Mouse (Mus musculus) lung, postnatal 0 days (tissue): ENCODE results near the gene Pla2g4e. TPM values are rescaled to one million over a fixed set of nuclear protein-coding genes. Genes with fewer than 3 reads are reported as not detected.
"Not testable (repeated sequence)": the region's sequence is repeated elsewhere in the genome, so short reads cannot be mapped to it uniquely, and the experiment has no call there.

Experiments used
- ATAC-seq: fragments of 200-750 bp; cut with Nextera tagmentation; 2 replicates; pipeline ENCODE4 v1.8.0; 2017; ENCODE audit warnings: moderate library complexity
- DNase-seq: peaks from one replicate; pipeline ENCODE4 v3.0.0-alpha.2; 2016; ENCODE audit warnings: low spot score
- H3K27ac ChIP-seq: fragments of 300-500 bp; sonication (generic); 2 replicates; pipeline ENCODE4 v1.5.1; 2014; ENCODE audit warnings: antibody characterized with exemption, mild to moderate bottlenecking, low read length, mixed read lengths
- H3K27me3 ChIP-seq: fragments of 300-500 bp; sonication (generic); replicated peaks from 2 replicates; pipeline ENCODE4 v1.6.1; 2014; ENCODE audit warnings: low read length, mixed read lengths; ENCODE audit not compliant: insufficient read depth
- H3K36me3 ChIP-seq: fragments of 300-500 bp; sonication (generic); 2 replicates; pipeline ENCODE4 v1.6.1; 2014; ENCODE audit warnings: low read length, mixed read lengths; ENCODE audit not compliant: insufficient read depth
- H3K4me1 ChIP-seq: fragments of 300-500 bp; sonication (generic); 2 replicates; pipeline ENCODE4 v1.6.1; 2014; ENCODE audit warnings: antibody characterized with exemption, low read depth, low read length, mixed read lengths; ENCODE audit not compliant: insufficient read depth
- H3K4me2 ChIP-seq: fragments of 300-500 bp; sonication (generic); replicated peaks from 2 replicates; pipeline ENCODE4 v1.6.1; 2014; ENCODE audit warnings: low read depth, mild to moderate bottlenecking, low read length, moderate library complexity, mixed read lengths
- H3K4me3 ChIP-seq: fragments of 300-500 bp; sonication (generic); 2 replicates; pipeline ENCODE4 v1.5.1; 2014; ENCODE audit warnings: low read depth, low read length
- H3K9ac ChIP-seq: fragments of 300-500 bp; sonication (generic); replicated peaks from 2 replicates; pipeline ENCODE4 v1.6.1; 2014; ENCODE audit warnings: low read depth, mild to moderate bottlenecking
- H3K9me3 ChIP-seq: fragments of 300-500 bp; sonication (generic); 2 replicates; pipeline ENCODE4 v1.6.1; 2016; ENCODE audit warnings: low read length, mixed read lengths
- CTCF ChIP-seq: IDR thresholded peaks from 2 replicates; pipeline ENCODE4 v1.5.1; 2016; ENCODE audit warnings: antibody characterized with exemption, mild to moderate bottlenecking
- EP300 ChIP-seq: IDR thresholded peaks from 2 replicates; pipeline ENCODE4 v1.6.1; 2016; ENCODE audit warnings: antibody characterized with exemption, mild to moderate bottlenecking, control low read depth
- WGBS: fragments of 180-500 bp; shearing (Covaris S2); extraction: QIAGEN DNeasy Blood & Tissue Kit; methylation state at CpG from one replicate; pipeline ENCODE4 v1.1.7; 2014; 5-methylcytosine and 5-hydroxymethylcytosine counted together
- polyA plus RNA-seq: library from polyadenylated mRNA; unstranded; fragments of >200 nt; fragmentation: Nextera tagmentation; extraction: Ambion mirVana; gene quantifications from 2 replicates; pipeline ENCODE4 v1.2.1, GENCODE M21; 2015

Gene Pla2g4e
- polyA plus RNA-seq, 1 experiment from 2014 or later: not detected

DNA sequence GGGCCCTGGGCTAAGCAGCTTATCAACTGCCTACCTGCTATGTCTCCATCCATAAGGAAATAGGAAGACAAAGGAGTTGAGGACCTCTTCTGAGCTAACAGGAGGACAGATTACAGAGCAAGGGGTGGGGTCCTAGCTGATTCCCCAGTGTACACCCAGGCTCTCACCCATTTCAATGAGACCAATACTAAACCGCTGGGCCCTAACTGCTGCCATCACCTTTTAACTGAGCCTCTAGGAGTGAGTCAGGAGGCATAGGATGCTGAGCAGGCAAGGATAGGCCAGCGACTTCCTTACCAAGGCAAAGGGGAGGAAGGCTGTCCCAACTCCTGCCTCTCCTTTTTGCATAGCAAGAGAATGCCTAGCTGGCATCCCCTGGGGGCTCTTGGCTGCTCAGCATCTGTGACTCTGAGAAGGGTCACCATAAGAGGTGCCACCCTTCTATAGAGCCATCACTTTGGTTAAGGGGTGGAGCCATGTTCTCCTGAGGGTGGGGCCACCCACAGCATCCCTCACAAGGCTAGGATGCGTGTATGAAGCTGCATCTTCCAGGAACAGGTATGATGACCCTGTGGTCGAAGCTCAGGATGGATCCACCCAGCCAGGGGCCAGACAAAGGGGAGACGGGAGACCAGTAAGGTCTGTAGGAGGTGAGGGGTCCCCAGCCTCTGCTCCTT is 2.2 kb downstream of the Pla2g4e start:
- no peaks in the 10 kb centered on the region for H3K9me3 ChIP-seq
- 67% methylated on average over 5 of the region's 5 CpGs for WGBS
- H3K4me3 ChIP-seq: no peak overlapping the region
- H3K27me3 ChIP-seq: no peaks in the 10 kb centered on the region
- TF ChIP-seq CTCF (no peak), EP300 (no peak)
- no peaks in the 10 kb centered on the region for H3K36me3 ChIP-seq
- H3K4me2 ChIP-seq: no peak overlapping the region
- no peak overlapping the region for H3K9ac ChIP-seq
- ATAC-seq (no peak), DNase-seq (no peak)
- H3K27ac ChIP-seq: no peak overlapping the region
- no peaks in the 10 kb centered on the region for H3K4me1 ChIP-seq

DNA sequence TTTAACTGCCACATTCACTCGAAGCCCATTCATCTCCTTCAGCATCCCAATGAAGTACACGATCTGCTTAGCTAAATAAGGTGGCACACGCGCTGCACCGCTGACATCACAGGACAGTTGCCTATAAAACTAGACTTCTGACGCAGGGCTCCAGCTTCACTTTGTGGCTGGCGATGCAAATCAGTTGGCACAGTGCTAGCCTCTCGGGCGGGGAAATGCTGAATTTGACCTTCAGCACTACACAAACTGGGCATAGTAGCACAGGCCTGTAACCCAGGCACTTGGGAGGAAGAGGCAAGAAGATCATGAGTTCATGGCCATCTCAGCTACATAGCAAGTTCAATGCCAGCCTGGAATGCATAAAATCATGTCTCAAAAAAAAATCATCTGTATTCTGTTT is 6.4 kb downstream of the Pla2g4e start:
- not testable (repeated sequence) for H3K9me3 ChIP-seq, H3K4me2 ChIP-seq, H3K4me1 ChIP-seq, H3K4me3 ChIP-seq, H3K9ac ChIP-seq, H3K27ac ChIP-seq, ATAC-seq, H3K36me3 ChIP-seq, H3K27me3 ChIP-seq, DNase-seq
- 84% methylated on average over 8 of the region's 9 CpGs for WGBS

DNA sequence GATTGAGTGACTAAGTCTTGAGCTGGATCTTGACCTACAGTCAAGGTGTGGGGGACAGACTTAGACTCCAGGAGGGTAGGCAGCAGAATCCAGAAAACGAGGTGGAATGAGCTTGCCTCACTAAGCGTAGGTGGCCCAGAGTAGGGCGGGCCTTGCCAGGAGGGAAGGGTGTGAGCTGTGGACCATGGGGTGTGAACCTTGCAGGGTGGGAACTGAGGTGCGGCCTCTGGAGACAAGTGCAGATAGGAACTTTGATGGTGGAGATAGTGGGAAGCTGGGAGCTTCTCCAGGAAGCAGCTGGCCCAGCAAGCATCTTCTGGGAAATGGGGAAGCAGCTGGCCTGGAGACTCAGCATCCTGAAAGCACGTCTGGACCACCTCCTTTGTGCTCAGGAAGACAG is 7.4 kb downstream of the Pla2g4e start:
- Histone ChIP-seq H3K9ac (no peak overlapping the region), H3K27me3 (no peaks in the 10 kb centered on the region), H3K27ac (no peak overlapping the region), H3K9me3 (no peaks in the 10 kb centered on the region), H3K4me3 (no peak overlapping the region), H3K4me2 (no peak overlapping the region), H3K4me1 (no peaks in the 10 kb centered on the region), H3K36me3 (no peaks in the 10 kb centered on the region)
- WGBS: 63% methylated on average over 5 of the region's 5 CpGs
- TF ChIP-seq EP300 (no peak), CTCF (no peak)
- ATAC-seq (no peak), DNase-seq (no peak)

DNA sequence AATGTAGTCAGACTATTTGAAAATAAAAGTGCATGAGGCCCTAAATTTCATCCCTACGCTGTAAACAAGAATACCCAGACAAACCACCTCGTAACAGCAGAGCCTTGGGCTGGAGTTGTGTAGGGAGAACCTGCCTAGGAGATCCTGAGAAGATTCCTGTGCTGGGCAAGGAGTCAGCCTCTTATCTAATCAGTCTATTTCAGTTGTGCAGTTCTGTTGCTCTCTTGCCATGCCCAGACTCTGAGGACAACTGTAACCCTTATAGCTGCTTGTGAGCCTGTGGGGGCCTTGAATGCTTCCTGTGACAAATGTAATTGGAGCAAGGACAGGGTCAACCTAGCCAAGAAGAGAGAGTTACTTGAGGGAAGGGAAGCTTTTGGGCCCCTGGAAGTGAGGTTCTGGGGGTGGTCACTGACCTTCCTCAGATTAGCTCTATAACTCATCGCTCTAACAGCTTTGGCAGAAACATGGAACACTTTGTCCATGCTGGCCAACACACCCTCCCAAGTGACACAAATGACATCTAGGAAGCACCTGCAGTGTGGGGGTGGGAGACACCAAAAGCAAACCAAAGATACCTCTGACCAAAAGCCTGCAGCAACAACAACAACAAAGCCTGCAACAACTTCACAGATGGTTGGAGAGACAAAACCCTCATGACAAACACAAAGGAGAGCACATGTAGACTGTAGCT is 9.0 kb downstream of the Pla2g4e start:
- WGBS: 83% methylated on average over 3 of the region's 3 CpGs
- H3K4me2 ChIP-seq: no peak overlapping the region
- no peaks in the 10 kb centered on the region for H3K36me3 ChIP-seq
- TF ChIP-seq EP300 (no peak), CTCF (no peak)
- H3K27ac ChIP-seq: no peak overlapping the region
- H3K9ac ChIP-seq: no peak overlapping the region
- no peaks in the 10 kb centered on the region for H3K9me3 ChIP-seq
- DNase-seq (no peak), ATAC-seq (no peak)
- no peak overlapping the region for H3K4me3 ChIP-seq
- no peaks in the 10 kb centered on the region for H3K4me1 ChIP-seq
- no peaks in the 10 kb centered on the region for H3K27me3 ChIP-seq

DNA sequence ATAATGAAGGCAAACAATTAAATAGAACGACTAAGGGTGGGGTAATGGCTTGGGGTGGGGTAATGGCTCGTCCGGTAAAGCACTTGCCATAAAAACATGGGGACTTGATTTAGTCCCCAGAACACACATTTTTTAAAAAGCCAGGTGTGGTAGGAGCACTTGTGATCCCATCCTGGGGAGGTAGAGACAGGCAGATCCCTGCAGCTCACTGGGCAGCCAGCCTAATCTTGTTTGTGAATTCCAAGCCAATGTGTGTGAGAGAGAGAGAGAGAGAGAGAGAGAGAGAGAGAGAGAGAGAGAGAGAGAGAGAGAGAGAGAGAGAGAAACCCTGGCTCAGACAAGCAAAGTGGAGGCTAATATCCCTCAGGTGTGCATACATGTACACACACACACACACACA is 9.8 kb downstream of the Pla2g4e start:
- 53% methylated on average over 3 of the region's 3 CpGs for WGBS
- TF ChIP-seq CTCF (no peak), EP300 (no peak)

DNA sequence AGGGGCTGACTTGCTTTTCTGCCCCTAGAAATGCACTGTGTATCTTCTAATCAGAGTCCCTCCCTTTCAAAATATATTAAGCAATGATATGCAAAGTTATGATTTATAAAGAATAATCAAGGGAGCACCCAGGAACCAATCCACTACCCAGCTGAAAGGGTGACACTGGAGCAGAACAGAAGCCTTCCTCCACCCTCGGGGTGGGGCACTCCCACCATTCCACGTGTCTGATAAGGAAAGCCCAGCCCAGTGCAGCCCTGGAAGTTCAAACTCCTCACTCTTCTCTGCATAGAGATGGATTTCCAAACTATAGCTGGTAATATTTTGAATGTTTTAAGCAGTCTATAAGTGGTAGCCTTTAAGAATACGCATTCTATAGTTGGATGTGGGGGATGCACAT is 13.5 kb downstream of the Pla2g4e start:
- no peak overlapping the region for H3K4me2 ChIP-seq
- H3K4me1 ChIP-seq: no peaks in the 10 kb centered on the region; the same call in 1 of the 2 replicates
- no peaks in the 10 kb centered on the region for H3K36me3 ChIP-seq
- H3K27me3 ChIP-seq: no peaks in the 10 kb centered on the region
- 34% methylated on average over 3 of the region's 3 CpGs for WGBS
- no peak for TF ChIP-seq EP300
- TF ChIP-seq CTCF: no peak
- H3K9ac ChIP-seq: no peak overlapping the region
- no peak for DNase-seq
- H3K27ac ChIP-seq: no peak overlapping the region
- peak; percentile 63; the same call in 1 of the 2 replicates for ATAC-seq
- H3K4me3 ChIP-seq: no peak overlapping the region
- no peaks in the 10 kb centered on the region for H3K9me3 ChIP-seq

More for the DNA sequence above, 9.8 kb downstream of the Pla2g4e start:
- Histone ChIP-seq H3K36me3 (no peaks in the 10 kb centered on the region), H3K9ac (no peak overlapping the region), H3K4me1 (no peaks in the 10 kb centered on the region), H3K27me3 (no peaks in the 10 kb centered on the region), H3K4me3 (no peak overlapping the region), H3K27ac (no peak overlapping the region), H3K4me2 (no peak overlapping the region), H3K9me3 (no peaks in the 10 kb centered on the region)
- DNase-seq (no peak), ATAC-seq (no peak)
